Mouse (Mus musculus) splenic B cell, adult 2 months (primary cell): ENCODE measurements around the gene Slc45a3.
A peak's percentile ranks its signal among the peaks of the same experiment; 100 is the strongest.

Experiments
- DNase-seq: peaks from one replicate; pipeline ENCODE4 v3.0.0-alpha.2; 2011; ENCODE audit warnings: low read depth, low spot score
- H3K27me3 ChIP-seq: 2 replicates; pipeline ENCODE4 v1.6.1; 2012; ENCODE audit warnings: mild to moderate bottlenecking, low read length, moderate library complexity, mixed read lengths; ENCODE audit not compliant: control insufficient read depth, poor library complexity, insufficient read depth, severe bottlenecking
- H3K36me3 ChIP-seq: 2 replicates; pipeline ENCODE4 v1.6.1; 2012; ENCODE audit warnings: mild to moderate bottlenecking, low read length, moderate library complexity, mixed read lengths; ENCODE audit not compliant: control insufficient read depth, poor library complexity, insufficient read depth, severe bottlenecking

Slc45a3 gene

GRCm38 (mm10) chr1:131962606-131963084, at the start of gene Slc45a3:
Gene Slc45a3, plus strand, starts transcription at chr1:131962967.
- H3K27me3 ChIP-seq = peaks cover 5% of the 10 kb centered on the region; the same call in 1 of the 2 replicates
- no peak for DNase-seq
- H3K36me3 ChIP-seq = no peaks in the 10 kb centered on the region

GRCm38 (mm10) chr1:131917634-131918033, 45.1 kb upstream of the Slc45a3 start:
- no peak for DNase-seq
- Histone ChIP-seq H3K36me3 (peaks cover 7% of the 10 kb centered on the region; the same call in 1 of the 2 replicates), H3K27me3 (no peaks in the 10 kb centered on the region)

GRCm38 (mm10) chr1:131919052-131919451, 43.7 kb upstream of the Slc45a3 start:
- H3K27me3 ChIP-seq = no peaks in the 10 kb centered on the region
- no peak for DNase-seq

GRCm38 (mm10) chr1:131922100-131922499, 40.7 kb upstream of the Slc45a3 start:
- DNase-seq = no peak
- no peaks in the 10 kb centered on the region for H3K27me3 ChIP-seq
- peaks cover 18% of the 10 kb centered on the region for H3K36me3 ChIP-seq

More at GRCm38 (mm10) chr1:131919052-131919451, 43.7 kb upstream of the Slc45a3 start:
- H3K36me3 ChIP-seq = peaks cover 7% of the 10 kb centered on the region; the same call in 1 of the 2 replicates

GRCm38 (mm10) chr1:131933471-131933870, 29.3 kb upstream of the Slc45a3 start:
- no peak for DNase-seq
- H3K27me3 ChIP-seq = no peaks in the 10 kb centered on the region

GRCm38 (mm10) chr1:131937659-131938305, 25.0 kb upstream of the Slc45a3 start:
- peak; percentile 67 for DNase-seq
- Histone ChIP-seq H3K36me3 (no peaks in the 10 kb centered on the region), H3K27me3 (no peaks in the 10 kb centered on the region)

More at GRCm38 (mm10) chr1:131933471-131933870, 29.3 kb upstream of the Slc45a3 start:
- peaks cover 16% of the 10 kb centered on the region for H3K36me3 ChIP-seq

- Histone ChIP-seq H3K36me3 (no peaks in the 10 kb centered on the region), H3K27me3 (no peaks in the 10 kb centered on the region)
- DNase-seq = no peak
These were observed 24.0 kb upstream of the Slc45a3 start for GRCm38 (mm10) chr1:131938811-131939210.

GRCm38 (mm10) chr1:131940711-131941244, 22.0 kb upstream of the Slc45a3 start:
- Histone ChIP-seq H3K36me3 (no peaks in the 10 kb centered on the region), H3K27me3 (no peaks in the 10 kb centered on the region)
- no peak for DNase-seq

- no peaks in the 10 kb centered on the region for H3K36me3 ChIP-seq
- no peak for DNase-seq
These were observed 21.3 kb upstream of the Slc45a3 start for GRCm38 (mm10) chr1:131941501-131941900.

GRCm38 (mm10) chr1:131942621-131943590, 19.9 kb upstream of the Slc45a3 start:
- H3K36me3 ChIP-seq = no peaks in the 10 kb centered on the region
- DNase-seq = no peak
- H3K27me3 ChIP-seq = no peaks in the 10 kb centered on the region

More at GRCm38 (mm10) chr1:131941501-131941900, 21.3 kb upstream of the Slc45a3 start:
- H3K27me3 ChIP-seq = no peaks in the 10 kb centered on the region

- Histone ChIP-seq H3K27me3 (no peaks in the 10 kb centered on the region), H3K36me3 (no peaks in the 10 kb centered on the region)
- no peak for DNase-seq
These were observed 16.9 kb upstream of the Slc45a3 start for GRCm38 (mm10) chr1:131945674-131946440.

- DNase-seq = no peak
- Histone ChIP-seq H3K27me3 (no peaks in the 10 kb centered on the region), H3K36me3 (no peaks in the 10 kb centered on the region)
These were observed 16.1 kb upstream of the Slc45a3 start for GRCm38 (mm10) chr1:131946462-131947215.

- Histone ChIP-seq H3K36me3 (no peaks in the 10 kb centered on the region), H3K27me3 (no peaks in the 10 kb centered on the region)
- DNase-seq = no peak
These were observed 14.7 kb upstream of the Slc45a3 start for GRCm38 (mm10) chr1:131947997-131948525.
